Mouse (Mus musculus) testis, postnatal 10 days (tissue): ENCODE measurements at regions not wholly inside any gene's neighbourhood (a gene's known extent, or its start where the extent isn't known, plus 50 kb on each side); places are given as distances from the start of the nearest gene placed in this dataset.

ENCODE experiments used
- DNase-seq: peaks from one replicate; pipeline ENCODE4 v3.0.0; 2021; ENCODE audit warnings: low spot score

DNA sequence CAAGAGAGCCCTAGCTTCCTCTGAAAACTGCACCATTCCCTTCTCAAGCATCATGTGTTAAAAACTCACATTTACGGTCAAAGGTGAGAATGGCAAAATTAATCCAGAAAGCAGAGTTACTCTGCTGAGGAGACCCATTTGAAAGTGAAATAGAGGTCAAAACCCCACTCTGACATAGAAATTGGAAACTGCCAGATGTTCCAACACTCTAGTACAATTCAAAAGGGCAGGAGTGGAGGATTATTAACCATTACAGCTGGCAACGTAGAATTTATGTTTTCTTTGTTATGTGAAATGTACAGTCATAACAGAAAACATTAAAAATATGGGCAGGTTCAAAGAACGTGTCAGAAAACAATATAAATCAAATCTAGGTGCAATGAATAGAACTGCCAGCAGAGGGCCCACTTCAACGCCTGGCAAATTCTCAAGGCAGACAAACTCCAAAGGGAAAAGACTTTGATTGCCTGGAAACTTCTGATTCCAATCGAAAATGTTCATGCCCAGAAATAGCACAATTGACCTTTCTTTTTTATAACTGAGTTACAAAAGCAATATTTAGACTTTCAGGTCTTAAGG, 54.2 kb upstream of the Rfpl4b start:
- DNase-seq = peak; percentile 69

GRCm38 (mm10) chr10:38879271-38879670, 57.7 kb upstream of the Rfpl4b start:
- no peak for DNase-seq

DNA sequence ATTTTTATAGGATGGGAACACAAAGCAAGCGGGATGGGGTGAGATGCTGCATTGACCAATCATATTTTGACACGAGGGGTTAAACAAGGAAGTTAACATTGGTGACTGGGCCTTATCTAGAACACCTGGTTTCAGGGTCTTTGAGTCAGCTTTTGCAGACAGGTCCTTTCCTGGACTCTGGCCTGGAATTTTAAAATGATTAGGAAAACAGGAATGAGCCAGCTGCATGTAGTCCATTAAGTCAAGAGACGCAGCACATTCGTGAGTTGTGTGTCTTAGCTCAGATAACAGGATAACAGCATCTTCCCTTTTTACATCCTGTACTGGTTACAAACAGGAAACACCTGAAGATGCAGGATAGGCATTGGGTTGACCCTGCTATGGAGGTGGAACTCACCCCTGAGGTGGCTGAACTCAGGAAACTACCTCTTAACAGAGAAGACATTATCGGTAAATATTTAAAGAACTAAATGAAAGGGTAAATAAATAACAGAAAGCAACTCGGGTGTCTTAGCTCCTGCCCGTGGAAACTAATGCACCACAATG, 59.1 kb upstream of the Rfpl4b start:
- DNase-seq = no peak

GRCm38 (mm10) chr10:38882154-38882553, 60.6 kb upstream of the Rfpl4b start:
- DNase-seq = no peak

DNA sequence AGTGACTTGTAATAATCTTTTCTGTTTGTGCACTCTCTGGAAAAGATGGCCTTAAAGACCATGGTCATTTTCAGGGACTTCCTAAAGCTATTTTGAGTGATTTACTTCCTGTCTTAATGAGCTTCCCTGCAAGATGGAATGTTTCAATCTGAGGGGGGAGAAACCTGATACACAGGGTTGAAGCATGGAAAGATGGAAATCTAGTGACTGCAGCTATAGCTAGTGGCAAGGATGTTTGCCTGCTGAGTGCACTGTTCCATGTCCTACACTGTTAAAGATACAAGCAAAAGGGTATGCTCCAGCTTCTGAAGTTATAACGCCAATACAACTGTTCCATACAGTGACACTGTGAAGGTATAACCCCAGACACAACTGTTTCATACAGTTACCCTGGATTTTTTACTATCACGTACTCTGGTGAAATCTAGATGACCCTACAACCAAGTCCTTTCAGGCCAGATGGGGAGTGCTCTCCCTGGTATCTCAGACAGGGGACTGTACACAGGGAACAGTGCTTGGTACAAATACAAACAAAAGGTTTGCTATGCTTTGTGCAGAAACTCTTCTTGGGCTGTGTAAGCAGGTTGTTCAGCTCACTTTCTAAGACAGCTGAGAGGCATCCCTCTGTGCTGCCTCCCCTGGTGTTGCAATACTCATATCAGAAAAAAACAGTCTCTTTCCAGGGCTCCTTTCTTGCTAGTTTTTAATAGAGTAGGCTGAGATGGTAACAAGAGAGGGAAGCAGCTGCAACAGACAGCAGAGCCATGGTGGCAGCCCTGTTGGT, 62.4 kb upstream of the Rfpl4b start:
- DNase-seq = no peak

GRCm38 (mm10) chr10:38884641-38885040, 63.1 kb upstream of the Rfpl4b start:
- no peak for DNase-seq

- no peak for DNase-seq
Observed at GRCm38 (mm10) chr10:38886441-38886840, 64.9 kb upstream of the Rfpl4b start.

- no peak for DNase-seq
Observed at GRCm38 (mm10) chr10:38887896-38888295, 66.3 kb upstream of the Rfpl4b start.

DNA sequence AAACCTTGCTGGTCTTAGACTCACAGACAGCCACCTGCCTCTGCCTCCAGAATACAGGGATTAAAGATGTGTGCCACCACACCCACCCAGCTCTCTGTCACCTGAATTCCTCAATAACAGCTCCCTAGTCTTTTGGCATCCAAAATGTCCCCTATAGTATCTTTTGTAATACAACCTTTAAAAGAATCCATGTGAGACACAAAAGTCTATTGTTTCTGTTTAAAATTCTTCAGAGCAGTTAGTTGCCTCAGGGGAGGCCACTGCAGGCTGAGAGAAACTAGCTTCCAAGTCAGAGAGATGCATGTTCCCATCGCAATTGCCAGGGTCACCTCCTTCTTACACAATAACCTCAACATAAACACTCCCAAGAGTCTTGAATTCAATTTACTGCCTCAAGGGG, 70.6 kb upstream of the Lama4 start:
- no peak for DNase-seq

DNA sequence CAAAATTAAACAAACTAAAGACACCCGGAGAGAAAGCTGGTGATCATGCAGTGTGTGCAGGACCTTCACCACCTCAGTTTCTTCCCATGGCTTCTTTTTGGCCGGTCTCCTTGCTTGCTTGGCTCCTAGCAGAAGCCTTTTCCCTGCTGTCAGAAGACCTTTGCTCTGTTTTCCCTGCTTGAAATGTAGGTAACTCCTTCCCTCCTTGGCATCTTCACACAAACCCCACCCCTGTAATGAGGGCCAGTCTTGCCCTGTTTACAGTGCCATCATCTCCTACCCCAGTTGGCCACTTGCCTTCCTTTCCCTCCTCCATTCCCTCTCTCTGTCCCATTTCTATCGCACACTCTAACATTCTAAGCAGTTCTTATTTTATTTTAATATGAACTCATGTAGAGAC, 69.7 kb upstream of the Lama4 start:
- DNase-seq = no peak

- DNase-seq = no peak
Observed at GRCm38 (mm10) chr10:38897573-38897972, 67.7 kb upstream of the Lama4 start.

- DNase-seq = no peak
Observed at GRCm38 (mm10) chr10:38906121-38906520, 59.2 kb upstream of the Lama4 start.

DNA sequence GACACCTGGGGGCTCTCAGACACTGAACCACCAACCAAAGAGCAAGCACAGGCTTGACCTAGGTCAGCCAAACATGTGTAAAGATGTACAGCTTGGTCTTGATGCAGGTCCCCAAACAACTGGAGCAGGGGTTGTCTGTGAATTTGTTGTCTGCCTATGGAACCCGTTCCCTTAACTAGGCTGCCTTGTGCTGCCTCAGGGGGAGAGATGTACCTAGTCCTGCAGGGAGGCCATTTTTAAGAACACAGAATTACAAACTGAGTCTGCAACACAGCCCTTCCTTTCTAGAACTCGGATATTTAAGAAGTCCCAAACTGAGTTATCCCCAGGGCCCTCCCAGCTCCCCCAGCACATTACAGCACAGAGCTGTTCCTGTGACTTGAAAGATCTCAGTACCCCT, 57.5 kb upstream of the Lama4 start:
- DNase-seq = no peak

DNA sequence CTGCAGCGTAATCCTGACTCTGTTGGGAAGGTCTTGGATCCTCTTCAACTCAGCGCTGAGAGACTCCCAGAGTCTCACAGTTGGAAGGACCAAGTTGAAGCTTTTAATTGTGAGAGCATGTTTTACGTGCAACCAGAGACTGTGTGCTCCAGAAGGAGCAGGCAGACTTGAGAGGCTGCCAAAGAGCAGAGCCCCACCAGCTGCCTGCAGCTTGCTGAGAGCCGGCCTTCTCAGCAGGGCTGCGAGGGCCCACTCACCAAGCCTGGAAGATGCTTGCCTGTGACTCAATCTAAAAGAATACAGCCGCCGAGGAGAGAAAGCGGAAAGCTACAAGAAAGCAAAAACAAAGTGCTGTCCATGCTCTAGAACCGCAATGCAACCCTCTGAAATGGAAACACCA, 57.0 kb upstream of the Lama4 start:
- DNase-seq = peak; percentile 75

DNA sequence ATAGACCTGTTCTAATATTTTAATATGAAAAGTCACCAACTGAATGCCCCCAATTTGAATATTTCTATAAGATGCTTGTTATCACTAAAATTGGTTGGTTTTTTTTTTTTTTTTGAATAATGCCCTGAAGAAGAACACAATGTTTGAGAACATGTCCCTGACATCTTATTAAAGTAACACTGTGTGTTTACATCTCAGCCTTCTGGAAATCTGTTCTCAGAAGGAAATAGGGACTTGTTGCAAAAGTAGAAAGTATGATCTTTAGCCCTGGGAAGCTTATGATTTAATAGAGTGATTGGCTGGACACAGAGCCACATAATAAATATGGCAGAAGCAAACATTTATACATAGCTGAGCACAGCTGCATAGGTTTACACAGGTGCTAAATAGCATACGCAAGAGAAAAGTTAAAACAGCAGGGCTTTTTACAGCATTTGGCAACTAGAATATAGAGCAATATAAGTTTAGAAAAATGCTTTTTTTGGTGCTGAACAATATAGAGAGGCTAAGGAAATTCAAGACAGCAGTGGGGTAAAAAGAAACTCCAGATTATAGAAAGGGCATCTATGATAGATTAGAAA, 56.1 kb upstream of the Lama4 start:
- no peak for DNase-seq

GRCm38 (mm10) chr10:38909843-38910242, 55.5 kb upstream of the Lama4 start:
- DNase-seq = no peak

DNA sequence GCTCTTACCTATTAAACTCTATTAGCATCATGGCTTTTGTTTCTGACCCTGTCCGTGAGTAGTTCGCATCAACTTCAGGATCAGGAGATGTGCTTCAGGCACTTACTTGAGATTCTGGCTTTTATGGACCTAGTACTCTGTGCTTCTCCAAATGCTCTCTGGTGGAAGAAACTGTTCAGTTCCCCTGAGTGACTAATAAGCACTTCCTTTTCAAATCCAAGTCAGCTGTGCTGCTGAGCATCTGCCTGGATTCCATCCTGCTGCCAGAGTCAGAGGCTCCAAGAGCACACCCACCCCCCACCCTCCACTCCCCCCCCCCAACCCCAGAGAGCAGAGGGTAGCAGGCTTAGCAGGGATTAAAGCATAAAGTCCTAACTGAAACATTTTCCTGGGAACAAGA, 52.3 kb upstream of the Lama4 start:
- no peak for DNase-seq
